Comparison of ENCODE assay signal across 1 mouse cellular context in genomic region chr4:117070624-117071023, GRCm38 (mm10).
TF ChIP-seq lines count a peak whose summit lies in the region.

No protein-coding gene starts in this region.

TF ChIP-seq in MEL, 35 proteins besides CTCF, POLR2A, EP300 and RAD21 (continued from another document):
- no peak for TF ChIP-seq CHD2 (IDR thresholded peaks at IDR 0.05; ENCODE audit: low read length)
